Mouse (Mus musculus): ENCODE measurements around the gene Slc39a7.

Gene Slc39a7

DNA sequence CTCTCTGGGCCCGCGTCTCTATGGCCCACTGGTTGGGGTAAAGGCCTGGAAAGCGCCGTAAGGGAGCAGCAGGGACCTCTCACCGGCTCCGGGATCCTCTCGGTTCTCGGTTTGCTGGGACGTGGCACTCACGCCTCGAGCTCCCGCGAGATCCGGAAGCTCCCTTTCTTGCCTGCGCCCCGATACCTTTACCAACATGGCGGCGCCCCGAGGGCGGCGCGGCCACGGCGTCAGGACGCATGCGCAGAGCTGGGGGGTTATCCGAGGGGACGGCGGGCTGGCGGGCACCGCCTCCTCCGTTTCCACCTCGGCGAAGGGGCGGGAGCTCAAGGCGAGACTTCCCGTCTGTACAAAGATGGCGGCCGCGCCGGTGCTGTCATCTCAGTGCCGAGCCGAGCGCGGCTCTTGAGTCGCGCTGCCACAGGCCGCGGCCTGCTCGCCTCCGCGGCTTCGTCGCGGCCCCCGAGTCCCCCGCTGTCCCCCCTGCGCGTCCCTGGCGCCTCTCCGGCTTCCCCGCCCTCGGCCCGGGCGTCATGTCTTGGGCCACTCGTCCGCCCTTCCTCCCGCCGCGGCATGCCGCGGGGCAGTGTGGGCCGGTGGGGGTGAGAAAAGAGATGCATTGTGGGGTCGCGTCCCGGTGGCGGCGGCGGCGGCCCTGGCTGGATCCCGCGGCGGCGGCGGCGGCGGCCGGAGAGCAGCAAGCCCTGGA is at the start of gene Slc39a7, which contains the start of gene Rxrb:
Gene Slc39a7 (minus strand): TSS at position 218 of the 709 bp plus-strand sequence.
Gene Rxrb (plus strand): TSS at position 348 of the 709 bp plus-strand sequence.
- DNase-seq (ENCODE audit: low read depth, low spot score), result peak; percentile 97

DNA sequence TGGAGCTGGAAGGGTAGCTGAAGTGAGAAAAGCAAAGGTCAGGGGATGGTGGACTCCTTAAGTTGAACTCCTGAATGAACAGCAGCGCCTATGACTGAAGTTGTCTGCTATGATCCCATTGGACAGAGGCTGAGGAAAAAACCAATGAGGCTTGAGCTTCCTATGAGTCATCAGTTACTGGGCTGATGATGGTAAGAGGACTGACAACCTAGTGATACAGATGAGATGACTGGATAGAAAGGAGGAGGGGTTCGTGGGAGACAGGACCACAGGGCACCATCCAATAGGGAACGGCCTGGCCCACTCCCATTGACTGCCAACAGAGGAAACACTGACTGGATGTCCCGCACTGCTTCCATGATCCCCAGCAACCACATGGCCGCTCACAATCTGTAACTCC is 48.1 kb upstream of the Slc39a7 start:
- DNase-seq (ENCODE audit: low read depth, low spot score), result peak; percentile 93

DNA sequence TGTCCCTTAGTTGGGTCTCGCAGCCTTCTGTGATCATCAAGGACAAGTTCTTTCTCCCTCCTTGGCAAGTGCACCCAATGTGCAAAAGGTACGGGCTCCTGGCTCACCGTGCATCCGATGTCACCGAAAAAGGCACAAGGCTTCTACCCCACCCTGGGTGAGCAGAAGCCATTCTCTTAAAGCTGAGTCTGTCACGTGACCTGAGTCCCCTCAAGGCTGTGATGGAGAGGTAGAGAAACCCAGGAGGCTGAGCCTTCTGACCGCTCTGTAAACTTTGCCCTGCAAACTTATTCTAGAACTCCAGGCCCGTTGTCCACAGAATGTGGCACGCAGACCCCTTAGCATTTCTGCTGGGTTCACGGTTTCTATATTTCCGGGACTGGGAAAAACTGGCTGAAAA is 47.5 kb upstream of the Slc39a7 start:
- no peak for DNase-seq (ENCODE audit: low read depth, low spot score)

GRCm38 (mm10) chr17:34078148-34078547 is 46.7 kb upstream of the Slc39a7 start:
- DNase-seq (ENCODE audit: low read depth, low spot score), result peak; percentile 56

DNA sequence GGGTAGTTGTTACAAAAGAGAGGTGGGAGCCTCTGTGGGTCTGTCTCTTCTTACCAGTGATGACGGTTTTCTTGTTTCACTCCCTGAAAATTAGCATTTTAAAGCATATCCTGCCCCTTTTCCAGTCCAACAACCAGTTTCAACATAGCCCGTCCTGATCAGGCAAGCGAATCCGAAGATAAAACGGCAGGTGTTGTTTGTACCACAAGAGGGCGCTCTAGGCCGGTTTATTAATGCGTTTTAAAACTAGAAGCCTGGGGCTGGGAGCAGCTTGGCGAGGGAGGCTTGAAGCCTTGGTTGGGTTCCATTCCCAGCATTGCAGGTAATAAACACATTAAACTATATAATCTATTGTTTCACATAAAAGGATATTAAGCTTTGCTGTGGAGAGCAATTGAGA is 46.1 kb upstream of the Slc39a7 start:
- peak; percentile 85 for DNase-seq (ENCODE audit: low read depth, low spot score)

DNA sequence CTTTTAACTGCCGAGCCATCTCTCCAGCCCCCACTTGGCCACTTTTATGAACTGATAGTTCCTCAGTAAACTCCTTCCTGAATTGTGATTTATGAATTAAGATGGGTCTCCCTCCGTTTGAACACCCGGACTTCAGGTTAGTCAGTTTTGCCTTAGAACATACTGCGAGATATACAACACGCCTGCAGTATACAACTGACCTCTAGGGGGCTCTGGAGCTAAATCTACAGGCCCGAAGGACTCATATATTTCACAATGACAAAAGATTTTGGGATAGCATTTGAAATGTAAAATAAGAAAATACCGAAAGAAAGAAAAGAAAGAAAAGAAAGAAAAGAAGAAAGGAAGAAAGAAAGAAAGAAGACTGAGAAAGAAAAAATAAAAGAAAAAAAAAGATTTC is 43.8 kb upstream of the Slc39a7 start:
- DNase-seq (ENCODE audit: low read depth, low spot score), result peak; percentile 80

DNA sequence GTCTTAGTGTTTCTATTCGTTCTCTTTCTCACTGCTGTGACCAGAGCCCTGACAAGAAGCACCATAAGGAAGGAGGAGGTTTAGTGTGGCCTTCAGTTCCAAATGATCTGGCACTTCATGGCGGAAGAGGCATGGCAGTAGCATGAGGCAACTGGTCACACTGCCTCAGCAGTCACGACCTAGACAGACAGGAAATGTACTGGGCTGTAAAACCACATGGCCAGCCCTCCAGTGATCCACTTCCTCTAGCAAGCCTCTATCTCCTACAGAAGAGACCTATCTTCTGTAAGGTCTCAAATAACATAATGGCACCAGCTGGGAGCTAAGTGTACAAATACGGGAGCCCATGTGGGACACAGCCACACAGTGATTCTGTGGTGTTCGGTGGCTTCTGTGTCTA is 40.6 kb upstream of the Slc39a7 start:
- no peak for DNase-seq (ENCODE audit: low read depth, low spot score)

GRCm38 (mm10) chr17:34068864-34069263 is 37.4 kb upstream of the Slc39a7 start:
- DNase-seq (ENCODE audit: low read depth, low spot score), result no peak

- no peak for DNase-seq (ENCODE audit: low read depth, low spot score)
Observed at GRCm38 (mm10) chr17:34057224-34057623, 25.7 kb upstream of the Slc39a7 start.

GRCm38 (mm10) chr17:34047404-34048050 is 16.0 kb upstream of the Slc39a7 start:
- DNase-seq (ENCODE audit: low read depth, low spot score), result no peak

- DNase-seq (ENCODE audit: low read depth, low spot score), result no peak
Observed at GRCm38 (mm10) chr17:34045941-34046340, 14.5 kb upstream of the Slc39a7 start.

GRCm38 (mm10) chr17:34039562-34040450 is 8.3 kb upstream of the Slc39a7 start:
- DNase-seq (ENCODE audit: low read depth, low spot score), result no peak

GRCm38 (mm10) chr17:34038878-34039561 is 7.5 kb upstream of the Slc39a7 start, which contains the start of gene Col11a2:
Col11a2 (plus strand) TSS chr17:34039437.
- no peak for DNase-seq (ENCODE audit: low read depth, low spot score)

- DNase-seq (ENCODE audit: low read depth, low spot score), result no peak
Observed at GRCm38 (mm10) chr17:34038440-34038839, 7.0 kb upstream of the Slc39a7 start.

GRCm38 (mm10) chr17:34037241-34037640 is 5.8 kb upstream of the Slc39a7 start:
- DNase-seq (ENCODE audit: low read depth, low spot score), result no peak

DNA sequence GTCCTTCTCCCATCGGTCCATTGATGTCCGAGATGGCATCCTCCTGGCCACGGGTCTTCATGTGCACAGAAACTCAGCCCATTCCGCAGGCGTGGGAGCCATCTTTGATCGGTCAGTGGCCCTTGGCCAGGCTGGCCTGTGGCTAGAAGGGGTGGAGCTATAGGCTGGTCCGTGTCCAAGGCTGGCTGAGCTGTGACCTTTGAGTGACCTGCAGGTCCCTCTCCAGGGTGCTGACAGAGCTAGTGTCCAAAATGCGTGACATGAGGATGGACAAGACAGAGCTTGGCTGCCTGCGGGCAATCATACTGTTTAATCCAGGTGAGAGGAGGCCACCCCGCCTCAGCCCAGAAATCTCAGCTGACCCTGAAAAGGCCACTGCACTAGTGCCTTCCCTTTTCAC is 5.2 kb upstream of the Slc39a7 start:
- DNase-seq (ENCODE audit: low read depth, low spot score), result no peak

- no peak for DNase-seq (ENCODE audit: low read depth, low spot score)
Observed at GRCm38 (mm10) chr17:34035517-34035916, 4.0 kb upstream of the Slc39a7 start.

- DNase-seq (ENCODE audit: low read depth, low spot score), result peak; percentile 84
Observed at GRCm38 (mm10) chr17:34034064-34034463, 2.6 kb upstream of the Slc39a7 start.

DNA sequence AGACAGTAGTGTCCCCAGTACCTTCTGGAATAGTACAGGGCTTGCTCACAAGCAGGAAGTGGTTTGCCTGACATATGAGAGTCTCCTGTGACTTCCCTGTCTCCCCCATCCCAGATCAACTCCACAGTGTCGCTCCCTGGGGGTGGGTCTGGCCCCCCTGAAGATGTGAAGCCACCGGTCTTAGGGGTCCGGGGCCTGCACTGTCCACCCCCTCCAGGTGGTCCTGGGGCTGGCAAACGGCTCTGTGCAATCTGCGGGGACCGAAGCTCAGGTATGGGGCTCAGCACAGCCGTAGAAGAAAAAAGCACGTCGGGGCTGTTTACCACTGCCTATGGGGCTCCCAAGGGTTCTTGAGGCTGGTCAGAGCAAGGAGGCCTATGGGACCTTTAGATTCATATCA is 2.0 kb upstream of the Slc39a7 start:
- no peak for DNase-seq (ENCODE audit: low read depth, low spot score)

DNA sequence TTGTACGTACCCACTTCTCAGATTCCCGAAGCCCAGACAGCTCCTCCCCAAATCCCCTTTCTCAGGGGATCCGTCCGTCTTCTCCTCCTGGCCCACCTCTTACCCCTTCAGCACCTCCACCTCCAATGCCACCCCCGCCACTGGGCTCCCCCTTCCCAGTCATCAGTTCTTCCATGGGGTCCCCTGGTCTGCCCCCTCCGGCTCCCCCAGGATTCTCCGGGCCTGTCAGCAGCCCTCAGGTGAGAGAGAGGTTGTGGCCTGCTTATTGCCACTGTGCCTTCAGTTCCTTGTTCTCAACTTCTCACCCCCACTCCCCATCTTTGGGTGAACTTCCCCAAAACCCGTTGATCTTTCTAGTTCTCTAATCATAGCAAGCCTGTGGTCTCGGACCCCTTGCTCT is 1.3 kb upstream of the Slc39a7 start:
- DNase-seq (ENCODE audit: low read depth, low spot score), result no peak

- DNase-seq (ENCODE audit: low read depth, low spot score), result peak; percentile 43
Observed at GRCm38 (mm10) chr17:34032174-34032632, 721 bp upstream of the Slc39a7 start.
